Mouse (Mus musculus) adrenal gland, postnatal 36 days (tissue): Measurements from ENCODE around the gene Amh. TPM values are rescaled to one million over a fixed set of nuclear protein-coding genes. Genes with fewer than 3 reads are reported as not detected.
"Not testable (repeated sequence)": the region's sequence is repeated elsewhere in the genome, so short reads cannot be mapped to it uniquely, and the experiment has no call there.

ENCODE experiments used
- DNase-seq, 2 experiments: peaks; one replicate each; pipeline ENCODE4 v3.0.0; 2021; ENCODE audit warnings: mixed read lengths in 1 of 2
- total RNA-seq, 2 experiments: library from RNA; stranded (reverse); gene quantifications; 2 replicates each; pipeline ENCODE4 v1.2.3; 2021

The Amh gene
- total RNA-seq, 2 experiments from 2014 or later = 0.40 to 0.83 TPM

GRCm38 (mm10) chr10:80827870-80828420, 22.9 kb downstream of the Amh start:
- peak in 1 of 2 experiments; percentile 38 for DNase-seq

DNA sequence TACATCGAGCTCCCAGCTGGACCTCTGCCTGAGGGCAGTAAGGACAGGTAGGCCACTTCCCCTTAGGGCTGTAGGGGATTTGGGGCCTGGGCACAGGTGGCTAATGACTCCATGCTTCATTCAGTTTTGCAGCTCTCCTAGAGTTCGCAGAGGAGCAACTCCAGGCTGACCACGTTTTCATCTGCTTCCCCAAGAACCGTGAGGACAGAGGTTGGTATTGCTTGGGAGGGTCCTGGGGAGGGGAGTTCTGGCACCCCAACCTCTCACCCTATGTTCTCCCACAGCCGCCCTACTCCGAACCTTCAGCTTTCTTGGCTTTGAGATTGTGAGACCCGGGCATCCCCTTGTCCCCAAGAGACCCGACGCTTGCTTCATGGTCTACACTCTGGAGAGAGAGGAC, 23.5 kb downstream of the Amh start:
- not testable (repeated sequence) for DNase-seq

GRCm38 (mm10) chr10:80829359-80830278, 24.6 kb downstream of the Amh start:
- no peak for DNase-seq

DNA sequence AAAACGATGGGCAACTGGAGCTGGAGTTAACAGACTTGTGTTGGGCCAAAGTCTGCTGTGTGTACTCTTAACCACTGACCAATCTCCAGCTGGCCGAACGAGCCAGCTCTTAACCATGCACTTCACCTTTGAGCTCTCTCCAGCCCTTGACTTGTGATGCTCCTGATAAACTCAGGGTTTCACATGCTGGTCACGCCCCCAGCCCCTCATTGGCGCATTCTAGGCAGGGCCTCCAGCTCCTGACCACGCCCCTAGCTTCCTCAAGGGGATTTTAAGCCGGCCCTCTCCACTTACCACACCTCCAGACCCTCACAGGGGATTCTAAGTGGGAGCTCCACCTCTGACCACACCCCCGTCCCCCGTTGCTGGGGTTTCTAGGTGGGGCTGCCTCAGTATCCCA, 26.1 kb downstream of the Amh start:
- peak; percentile 80 to 82 for DNase-seq

DNA sequence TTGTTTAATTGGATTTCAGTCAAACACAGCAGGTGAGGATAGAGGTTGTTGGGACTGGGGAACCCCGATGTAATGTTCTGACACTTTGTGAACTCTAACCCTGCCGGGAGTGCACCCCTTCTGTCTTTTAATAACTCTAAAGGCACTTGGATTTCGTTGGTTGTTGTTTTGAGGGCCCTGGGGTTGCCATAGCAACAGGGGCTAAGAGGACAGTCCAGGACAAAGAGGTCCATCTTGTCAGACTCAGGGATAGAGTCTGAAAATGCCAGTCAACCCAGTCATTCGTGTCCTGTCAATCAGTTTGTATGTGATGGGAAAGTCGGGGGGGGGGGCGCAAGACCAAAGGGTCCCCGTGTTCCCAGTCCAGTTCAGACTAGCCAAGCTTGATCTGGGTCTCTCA, 27.8 kb downstream of the Amh start:
- DNase-seq = no peak

- DNase-seq = no peak
Observed at GRCm38 (mm10) chr10:80835617-80836016, 30.6 kb downstream of the Amh start.

GRCm38 (mm10) chr10:80836949-80837379, 31.9 kb downstream of the Amh start:
- no peak for DNase-seq

DNA sequence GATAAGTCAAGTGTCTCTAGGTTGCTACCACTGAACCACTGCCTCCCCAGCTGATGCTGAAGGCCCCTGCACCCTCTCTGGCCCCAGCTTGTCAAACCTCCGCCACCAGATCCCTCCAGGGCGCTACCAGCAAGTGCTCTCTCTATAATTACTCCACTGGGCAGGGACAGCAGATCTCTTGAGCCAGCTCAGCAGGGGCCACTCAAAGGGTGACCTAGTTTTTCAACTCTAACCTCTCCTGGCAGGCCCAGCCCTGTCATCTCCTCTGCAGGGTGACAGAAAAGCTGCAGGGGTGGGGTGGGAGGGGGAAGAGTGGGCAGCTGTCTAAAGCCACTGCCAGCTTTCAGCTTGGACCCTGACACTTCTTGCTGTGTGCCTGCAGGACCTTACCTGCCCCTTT, 32.8 kb downstream of the Amh start:
- DNase-seq = peak; percentile 53 to 61

- peak; percentile 68 for DNase-seq
Observed at GRCm38 (mm10) chr10:80838346-80838912, 33.4 kb downstream of the Amh start.

- peak; percentile 32 to 46 for DNase-seq
Observed at GRCm38 (mm10) chr10:80839848-80840247, 34.8 kb downstream of the Amh start.

DNA sequence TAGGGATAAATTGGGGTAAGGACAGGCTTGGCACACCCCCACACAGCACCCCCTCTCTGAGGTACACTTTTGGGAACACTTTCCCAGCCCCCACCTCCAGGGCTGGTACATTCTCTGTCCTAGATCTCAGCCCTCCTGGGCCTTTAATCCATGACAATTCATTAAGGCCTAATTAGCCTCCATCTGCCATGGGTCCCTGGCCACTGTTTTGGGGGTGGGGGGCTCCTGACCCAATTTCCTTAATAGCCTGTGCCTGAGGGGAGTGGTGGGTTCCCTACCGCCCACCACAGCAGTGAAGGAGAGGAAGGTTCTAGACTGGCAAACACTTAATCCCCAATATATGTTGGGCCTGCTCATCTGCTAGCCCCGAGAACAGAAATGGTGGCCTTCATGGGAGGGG, 36.6 kb downstream of the Amh start:
- no peak for DNase-seq

DNA sequence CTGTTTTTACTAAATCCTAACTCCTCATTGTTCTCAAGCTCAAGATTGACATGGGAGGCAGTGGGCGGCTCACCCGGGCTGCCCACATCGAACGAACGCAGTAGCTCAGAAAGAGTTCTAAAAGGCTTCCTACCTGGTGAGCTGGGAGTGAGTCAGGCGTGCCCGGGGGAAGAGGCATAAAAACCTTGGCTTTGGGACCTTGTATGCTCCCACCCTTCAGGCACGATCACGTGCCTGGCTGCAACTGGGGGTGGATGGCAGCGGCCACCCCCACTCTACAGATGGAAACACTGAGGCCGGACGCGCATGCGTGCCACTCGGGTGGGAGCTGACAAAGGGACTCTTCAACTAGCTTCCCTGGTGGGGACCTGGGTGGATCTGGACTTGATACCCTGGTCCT, 37.3 kb downstream of the Amh start:
- DNase-seq = no peak

- DNase-seq = no peak
Observed at GRCm38 (mm10) chr10:80843087-80843930, 38.3 kb downstream of the Amh start.

DNA sequence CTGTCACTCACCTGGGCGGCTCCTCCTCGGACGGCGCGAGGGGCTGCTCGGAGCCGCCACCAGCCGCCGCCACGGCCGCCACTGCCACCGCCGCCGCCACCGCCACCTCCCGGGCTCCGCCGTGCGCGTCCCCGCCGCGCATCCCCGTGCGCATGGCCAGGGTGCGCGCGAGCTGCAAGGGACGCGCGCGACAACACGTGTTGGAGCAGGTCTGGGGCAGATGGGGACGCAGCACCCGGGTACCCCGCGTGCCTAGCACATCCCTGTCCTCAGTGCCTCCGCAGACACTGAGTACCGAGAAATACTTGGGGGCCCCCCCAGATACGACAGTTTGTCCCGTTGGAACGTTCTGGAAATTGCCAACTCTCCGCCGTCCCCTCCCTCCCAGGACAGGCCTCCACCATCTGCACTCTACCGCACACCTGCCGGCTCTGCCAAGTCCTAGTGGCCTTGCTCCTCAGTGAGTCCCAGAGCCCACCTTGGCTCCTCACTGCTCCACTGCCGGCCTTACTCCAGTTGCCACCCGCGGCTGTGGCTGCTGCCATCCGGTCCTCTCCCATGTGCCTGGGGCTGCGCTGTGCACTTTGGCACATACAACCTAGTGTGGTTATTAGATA, 39.0 kb downstream of the Amh start, which contains the start of gene Lingo3:
TSS of gene Lingo3 (minus strand) at position 109 of the 617 bp plus-strand sequence.
- peak; percentile 55 to 74 for DNase-seq

GRCm38 (mm10) chr10:80845055-80845693, 40.1 kb downstream of the Amh start:
- DNase-seq = peak in 1 of 2 experiments; percentile 15

GRCm38 (mm10) chr10:80845732-80846131, 40.7 kb downstream of the Amh start:
- no peak for DNase-seq

DNA sequence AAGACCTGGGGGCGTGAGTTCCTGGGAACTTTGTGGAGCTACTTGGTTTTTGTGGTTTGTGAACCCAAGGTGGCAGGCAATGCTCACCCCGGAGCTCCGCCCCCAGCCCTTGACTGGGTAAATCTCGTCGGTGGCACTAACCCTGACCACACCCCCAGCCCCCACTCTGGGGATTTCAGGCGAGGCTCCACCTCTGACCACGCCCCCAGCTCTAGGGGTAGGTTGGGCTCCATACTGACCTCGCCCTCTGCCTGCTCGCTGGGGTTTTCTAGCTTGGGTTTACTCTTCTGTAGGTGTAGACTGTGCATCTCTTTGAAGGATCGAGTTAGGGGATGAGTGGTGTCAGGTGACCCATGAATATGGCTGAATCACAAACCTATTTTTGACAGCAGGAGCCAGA, 43.5 kb downstream of the Amh start:
- peak; percentile 63 to 75 for DNase-seq

- peak; percentile 98 for DNase-seq
Observed at GRCm38 (mm10) chr10:80854913-80855748, 50.1 kb downstream of the Amh start, which contains the start of the genes Lsm7 and Sppl2b. Gene Lsm7 (minus strand): TSS chr10:80855209. Gene Sppl2b (plus strand): TSS chr10:80855275.

- DNase-seq = no peak
Observed at GRCm38 (mm10) chr10:80855749-80856073, 50.7 kb downstream of the Amh start.

- DNase-seq = no peak
Observed at GRCm38 (mm10) chr10:80856267-80856666, 51.2 kb downstream of the Amh start.
